Mouse (Mus musculus) MEL-GATA-1-ER (cell line): ENCODE measurements around the gene Jarid2.

ENCODE experiments used
- DNase-seq: peaks from one replicate; pipeline ENCODE4 v3.0.0-alpha.2; 2012; ENCODE audit warnings: low read depth; ENCODE audit errors: extremely low read depth

Gene Jarid2

DNA sequence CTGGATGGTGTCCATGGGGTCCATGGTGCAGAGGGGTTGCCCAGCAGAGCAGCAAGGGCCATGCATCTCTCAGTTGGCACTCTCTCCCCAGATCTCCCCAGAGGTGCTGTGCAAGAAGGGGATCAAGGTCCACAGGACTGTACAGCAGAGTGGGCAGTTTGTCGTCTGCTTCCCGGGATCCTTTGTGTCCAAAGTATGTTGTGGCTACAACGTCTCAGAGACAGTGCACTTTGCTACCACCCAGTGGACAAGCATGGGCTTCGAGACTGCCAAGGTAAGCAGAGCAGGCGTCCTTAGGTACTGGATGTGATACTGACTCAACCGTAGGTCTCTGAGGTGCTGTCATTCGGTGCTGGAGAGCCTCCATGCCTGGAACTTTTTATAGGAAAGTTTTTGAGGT, 184.3 kb downstream of the Jarid2 start:
- DNase-seq: no peak

DNA sequence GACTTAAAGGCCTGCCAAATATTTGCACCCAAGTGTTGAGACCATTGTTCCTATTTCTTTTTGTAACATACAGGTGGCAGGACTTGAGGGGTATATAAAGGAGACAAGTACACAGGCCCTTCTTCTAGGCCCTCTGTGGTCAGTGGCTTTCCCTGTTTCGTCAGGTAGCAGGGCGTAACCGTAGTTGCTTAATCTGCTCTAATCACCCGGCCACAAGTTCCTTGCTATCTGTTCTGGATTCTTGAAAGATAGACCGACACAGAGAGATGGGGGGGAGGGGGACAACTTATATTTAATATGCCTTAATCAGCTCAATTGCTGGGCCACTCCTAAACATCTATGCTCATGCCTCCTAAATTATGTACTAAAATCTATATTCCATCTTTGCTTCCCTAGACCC, 186.1 kb downstream of the Jarid2 start:
- no peak for DNase-seq

DNA sequence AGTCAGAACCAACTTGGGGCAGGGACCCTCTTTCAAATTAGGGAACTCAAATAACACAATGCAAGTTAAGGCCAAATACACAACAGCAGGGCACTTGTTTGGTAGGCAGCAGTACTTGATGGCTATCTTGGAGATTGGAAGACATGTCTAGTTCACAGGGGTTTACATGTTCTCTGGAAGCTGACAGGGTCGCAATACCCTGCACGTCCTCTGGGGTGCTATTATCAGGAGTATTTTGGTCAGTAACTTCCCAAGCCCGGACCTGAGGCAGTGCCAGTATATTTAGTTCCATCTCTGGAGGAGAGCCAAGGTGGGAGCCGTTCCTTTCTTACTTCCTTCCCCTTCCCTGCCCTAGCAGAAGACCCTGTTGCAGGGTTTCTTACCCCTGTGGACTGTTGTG, 186.7 kb downstream of the Jarid2 start:
- peak; percentile 23 for DNase-seq

DNA sequence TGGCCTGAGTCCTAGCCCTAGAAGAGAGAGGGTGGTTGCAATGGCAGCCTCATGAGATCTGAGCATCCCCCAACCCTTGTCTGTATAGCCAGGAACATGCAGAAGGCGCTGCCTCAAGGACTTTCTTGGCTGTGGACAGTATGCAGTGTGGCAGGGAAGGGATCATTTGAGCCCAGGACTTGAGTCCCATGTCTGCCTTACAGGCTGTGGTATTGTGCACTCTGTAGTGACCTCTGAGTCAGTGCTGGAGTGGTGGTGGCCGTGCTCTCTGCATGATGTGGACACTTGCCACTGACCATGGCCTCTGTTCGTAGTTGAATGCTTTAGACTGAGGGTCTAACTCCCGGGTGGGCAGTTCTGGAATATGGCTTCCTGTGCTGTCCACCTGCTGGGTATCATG, 187.9 kb downstream of the Jarid2 start:
- DNase-seq: no peak

DNA sequence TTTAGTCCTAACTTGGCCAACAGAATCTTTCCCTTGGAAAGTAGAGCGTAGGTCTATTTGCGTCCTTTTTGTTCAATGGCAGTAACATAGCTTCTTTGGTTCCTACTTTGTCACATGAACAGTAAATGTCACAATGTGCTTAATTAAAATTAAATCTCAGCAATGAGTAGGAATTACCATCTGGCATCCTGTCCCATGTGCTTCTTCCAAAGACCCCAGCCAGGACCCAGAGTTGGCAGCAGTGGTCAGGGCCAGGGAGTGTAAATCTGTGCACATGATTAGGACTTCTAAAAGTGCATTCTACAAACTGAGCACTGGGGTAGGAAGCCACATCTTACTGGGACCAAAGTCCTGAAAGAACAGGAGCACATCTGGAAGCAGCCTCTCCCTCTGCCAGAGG, 189.0 kb downstream of the Jarid2 start:
- DNase-seq: no peak

DNA sequence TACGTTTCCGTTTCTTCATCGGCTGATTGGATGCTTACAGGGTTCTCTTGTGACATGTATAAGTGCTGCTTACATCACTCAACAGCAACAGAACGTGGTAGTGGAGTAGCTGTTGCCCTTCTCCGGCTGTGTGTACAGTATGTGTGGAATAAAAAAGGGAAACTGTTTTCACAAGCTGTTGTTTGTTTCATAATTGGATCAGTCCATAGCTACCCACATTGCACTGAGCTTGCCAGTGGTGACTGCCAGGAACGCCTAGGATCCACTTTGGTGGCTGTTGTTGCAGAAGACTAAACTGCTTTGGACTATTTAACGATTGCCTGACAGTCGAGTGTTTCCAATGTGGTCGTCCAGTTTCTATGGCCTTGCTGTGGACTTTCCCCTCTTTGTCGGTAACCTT, 191.8 kb downstream of the Jarid2 start:
- no peak for DNase-seq

DNA sequence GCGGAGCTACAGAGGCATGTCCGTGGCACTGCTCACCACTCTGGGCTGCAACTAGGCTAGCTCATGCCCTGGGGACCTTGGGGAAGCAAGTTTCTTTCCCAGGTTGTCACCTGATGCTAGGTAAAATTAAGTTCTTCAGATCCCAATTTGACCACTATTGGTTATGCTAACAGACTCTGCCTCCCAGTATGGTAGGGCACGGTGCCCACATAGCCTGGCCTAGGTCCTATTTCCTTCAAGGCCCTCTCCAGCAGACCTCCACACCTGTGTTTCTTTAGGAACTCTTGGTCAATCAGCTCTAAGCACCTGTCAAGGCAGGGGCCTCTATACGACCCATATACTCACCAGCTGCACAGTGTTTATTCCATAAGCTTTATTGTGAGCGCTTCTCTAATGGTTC, 192.4 kb downstream of the Jarid2 start:
- no peak for DNase-seq

DNA sequence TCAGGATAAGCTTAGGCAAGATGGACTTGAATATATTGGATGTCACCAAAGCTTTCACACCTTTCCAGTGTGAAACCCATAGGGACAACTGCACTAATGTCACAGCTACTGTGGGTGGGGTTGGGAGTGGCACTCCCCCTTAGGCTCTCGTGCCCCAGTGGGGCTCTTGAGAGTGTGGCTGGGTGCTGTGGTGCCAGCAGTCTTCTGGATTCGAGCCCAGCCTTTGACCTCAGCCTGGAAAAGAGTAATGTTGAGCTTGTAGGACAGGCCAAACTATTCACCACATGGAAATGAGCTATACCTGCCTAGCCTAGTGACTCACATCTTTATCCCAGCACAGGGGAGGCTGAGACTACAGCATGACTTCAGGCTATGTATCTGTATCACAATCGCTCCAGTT, 194.8 kb downstream of the Jarid2 start:
- no peak for DNase-seq

DNA sequence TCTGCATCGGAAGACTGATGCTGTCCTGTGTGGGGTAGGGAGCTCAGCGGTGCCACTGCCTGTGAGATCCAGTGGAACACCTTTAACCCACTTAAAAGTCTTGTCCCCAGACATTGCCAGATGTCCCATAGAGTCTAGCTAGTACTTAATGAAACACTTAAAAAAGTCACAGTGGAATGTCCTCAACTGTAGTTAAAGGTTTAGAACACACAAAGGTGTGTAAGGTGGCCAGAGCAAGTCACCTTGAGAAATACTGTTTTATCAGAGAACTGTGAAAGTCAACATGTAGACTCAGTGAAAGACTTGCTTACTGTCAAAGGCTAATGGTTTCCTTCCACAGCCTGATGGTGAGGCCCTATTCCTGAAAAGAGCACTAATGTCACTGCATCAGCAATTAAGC, 195.9 kb downstream of the Jarid2 start:
- no peak for DNase-seq

DNA sequence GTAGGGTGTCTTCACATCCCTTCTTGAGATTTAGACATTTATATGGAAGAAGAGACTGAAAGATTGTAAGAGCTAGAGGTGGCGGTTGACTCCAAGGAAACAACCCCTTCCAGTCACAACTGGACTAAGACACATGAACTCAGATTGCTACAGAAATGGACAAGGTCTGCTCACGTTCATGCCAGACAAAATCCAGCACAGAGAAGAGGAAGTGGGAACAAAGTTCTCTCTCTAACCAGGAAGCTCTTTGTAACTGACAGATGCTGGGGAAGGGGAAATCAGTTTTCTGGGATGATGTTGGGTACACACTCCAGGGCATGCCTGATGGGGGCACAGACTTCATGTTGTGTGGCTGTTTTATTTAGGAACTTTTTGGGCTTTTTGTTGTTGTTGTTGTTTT, 197.0 kb downstream of the Jarid2 start:
- DNase-seq: no peak

DNA sequence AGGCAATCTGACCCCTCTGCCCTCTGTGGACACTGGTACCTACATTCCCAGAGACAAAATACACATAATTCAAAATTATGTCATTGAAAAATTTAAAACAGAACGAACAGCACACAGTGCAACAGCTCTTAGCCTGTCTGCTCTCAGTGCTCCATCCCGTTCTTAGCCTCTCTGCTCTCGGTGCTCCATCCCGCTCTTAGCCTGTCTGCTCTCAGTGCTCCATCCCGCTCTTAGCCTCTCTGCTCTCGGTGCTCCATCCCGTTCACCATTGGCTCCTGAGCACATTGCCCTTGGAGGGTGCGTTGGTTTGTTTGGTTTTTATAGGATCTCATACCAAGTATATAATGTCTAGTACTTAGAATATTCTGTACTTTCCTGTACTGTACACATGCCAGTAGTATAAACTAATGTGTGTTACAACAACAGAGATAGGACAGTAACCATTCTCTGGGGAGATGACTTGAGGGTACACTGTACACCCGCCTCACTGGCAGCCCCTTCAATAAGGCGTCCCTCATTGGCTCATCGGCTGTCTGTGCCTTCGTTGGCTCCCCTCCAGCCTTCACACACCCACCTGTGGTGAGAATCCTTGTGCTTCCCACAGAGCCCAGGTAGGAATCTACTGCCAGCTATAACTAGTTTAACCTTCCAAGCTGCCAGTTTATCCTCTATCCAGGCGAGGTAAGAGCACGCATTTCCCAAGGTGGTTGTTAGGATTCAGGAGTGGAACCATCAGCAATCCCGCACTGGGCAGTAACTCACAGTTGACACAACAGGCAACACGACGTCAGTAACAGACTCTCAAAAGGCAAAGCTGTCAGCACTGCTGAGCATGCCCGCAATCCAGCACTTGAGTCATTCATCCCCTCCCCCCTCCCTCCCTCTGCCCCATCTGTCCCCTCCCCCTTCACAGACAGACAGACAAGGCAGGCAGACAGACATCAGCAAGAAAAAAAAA, 203.3 kb downstream of the Jarid2 start:
- no peak for DNase-seq

DNA sequence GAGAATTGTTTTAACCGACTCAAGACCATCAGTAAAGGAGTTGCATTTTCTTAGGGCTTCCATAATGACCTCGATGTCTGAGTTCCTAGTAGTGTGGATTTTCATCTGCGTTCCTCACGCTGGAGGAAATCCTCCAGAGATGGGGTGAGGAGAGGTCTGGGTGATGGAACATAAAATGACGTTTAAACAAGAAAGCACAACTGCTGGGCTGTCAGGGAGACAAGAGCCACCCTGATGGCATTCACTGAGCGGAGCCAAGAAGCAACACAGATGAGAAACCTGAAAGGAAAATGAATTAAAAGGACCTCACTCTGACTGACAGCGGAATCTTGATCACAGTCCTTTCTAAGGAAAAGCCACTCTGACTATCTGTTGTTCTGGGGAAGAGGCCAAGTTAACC, 204.3 kb downstream of the Jarid2 start:
- DNase-seq: no peak

DNA sequence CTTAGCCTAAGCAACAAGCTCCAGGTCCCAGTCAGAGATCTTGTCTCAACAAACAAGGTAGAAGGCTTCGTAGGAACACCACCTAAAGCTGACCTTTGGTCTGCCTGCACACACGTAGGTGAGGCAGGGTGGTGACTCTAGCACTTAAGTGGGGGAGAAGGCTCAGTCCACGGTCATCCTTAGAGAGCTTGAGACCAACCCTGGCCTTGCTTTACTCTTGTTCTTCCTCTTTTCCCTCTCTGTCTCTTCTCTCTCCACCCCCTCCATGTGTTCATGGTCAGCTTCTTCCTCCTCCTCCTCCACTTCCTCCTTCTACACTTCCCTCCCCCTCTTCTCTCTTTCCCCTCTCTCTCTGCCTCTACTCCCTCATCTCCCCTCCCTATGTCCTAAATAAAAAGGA, 208.4 kb downstream of the Jarid2 start:
- DNase-seq: peak; percentile 63

DNA sequence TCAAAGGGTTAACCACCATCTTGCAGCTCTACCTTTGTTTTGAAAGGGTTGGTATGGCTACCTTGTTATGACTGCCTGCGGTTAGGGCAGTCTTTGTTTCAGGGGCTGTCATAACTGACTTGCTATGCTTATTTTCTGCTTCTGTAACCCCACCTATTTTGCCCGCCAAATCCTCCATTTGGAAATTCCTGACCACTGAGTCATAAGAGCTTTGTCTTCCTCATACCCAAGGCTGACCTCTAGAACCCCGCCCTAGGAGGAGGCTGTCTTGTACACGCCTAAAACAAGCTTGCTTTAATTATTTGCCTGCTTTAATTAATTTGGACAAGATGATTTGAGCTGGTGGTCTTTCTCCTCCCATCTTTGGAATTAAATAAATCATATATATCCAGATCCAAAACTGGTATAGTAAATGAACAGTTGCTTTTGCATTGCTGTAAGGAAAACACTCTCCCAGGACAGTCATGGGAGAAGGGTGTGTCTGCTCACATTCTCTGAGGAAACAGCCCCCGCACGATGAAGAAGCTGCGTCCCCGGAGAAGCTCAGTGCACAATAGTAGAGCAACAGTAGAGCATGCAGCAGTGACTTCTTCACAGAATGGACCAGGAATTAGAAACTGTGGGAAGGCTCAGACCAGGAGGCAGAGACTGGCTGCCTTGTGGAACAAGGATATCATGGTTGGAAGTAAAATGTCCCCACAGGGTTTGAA, 210.2 kb downstream of the Jarid2 start:
- no peak for DNase-seq

DNA sequence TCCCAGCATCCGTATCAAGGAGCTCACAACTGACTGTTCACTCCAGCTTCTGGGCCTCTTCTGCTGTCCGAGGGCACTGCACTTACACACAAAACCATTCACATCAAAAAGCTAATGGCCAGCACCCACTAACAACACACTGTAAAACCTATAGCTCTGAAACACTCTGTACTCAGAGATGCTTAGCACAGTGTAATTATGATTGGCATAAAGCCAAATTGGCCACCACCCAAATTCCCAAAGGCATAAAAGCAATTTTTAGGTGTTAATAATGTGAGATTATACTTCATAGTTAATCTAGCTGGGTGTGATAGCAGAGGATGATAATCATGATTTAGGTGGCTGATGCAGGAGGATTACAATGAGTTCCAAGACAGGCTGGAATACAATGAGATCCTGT, 214.3 kb downstream of the Jarid2 start:
- DNase-seq: no peak

DNA sequence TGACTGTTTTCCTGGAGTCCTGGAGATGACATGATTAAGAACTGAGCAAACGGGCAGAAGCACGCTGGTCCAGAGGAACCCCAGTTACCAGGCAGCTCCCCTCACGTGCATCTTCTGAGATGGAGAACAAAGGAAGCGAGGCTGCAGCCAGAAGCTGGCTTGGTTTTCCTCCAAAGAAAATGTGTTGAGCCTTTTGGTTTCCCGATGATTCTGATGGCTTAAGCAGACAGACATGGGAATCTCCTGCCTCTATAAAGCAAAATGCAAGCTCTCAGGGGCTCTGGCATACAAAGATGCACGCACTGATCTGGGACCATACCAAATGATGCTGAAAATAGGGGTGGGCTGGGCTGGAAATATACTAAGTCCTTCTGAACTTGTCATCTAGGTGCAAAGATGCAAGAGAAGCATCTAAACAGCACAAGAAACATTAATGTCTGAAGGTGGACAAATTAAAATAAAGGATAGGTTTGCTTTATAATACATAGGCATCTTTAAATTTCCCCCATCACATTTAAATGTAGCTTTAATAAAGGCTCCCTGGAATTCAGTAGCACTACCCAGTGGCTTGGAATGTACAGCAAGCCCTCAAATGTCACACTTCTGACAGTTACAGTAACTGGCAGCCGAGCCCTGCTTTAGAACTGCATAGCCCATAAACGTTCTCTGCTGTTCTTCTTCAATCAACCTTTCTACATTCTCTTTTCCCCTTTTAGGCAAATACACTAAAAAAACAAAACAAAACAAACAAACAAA, 217.8 kb downstream of the Jarid2 start:
- no peak for DNase-seq

DNA sequence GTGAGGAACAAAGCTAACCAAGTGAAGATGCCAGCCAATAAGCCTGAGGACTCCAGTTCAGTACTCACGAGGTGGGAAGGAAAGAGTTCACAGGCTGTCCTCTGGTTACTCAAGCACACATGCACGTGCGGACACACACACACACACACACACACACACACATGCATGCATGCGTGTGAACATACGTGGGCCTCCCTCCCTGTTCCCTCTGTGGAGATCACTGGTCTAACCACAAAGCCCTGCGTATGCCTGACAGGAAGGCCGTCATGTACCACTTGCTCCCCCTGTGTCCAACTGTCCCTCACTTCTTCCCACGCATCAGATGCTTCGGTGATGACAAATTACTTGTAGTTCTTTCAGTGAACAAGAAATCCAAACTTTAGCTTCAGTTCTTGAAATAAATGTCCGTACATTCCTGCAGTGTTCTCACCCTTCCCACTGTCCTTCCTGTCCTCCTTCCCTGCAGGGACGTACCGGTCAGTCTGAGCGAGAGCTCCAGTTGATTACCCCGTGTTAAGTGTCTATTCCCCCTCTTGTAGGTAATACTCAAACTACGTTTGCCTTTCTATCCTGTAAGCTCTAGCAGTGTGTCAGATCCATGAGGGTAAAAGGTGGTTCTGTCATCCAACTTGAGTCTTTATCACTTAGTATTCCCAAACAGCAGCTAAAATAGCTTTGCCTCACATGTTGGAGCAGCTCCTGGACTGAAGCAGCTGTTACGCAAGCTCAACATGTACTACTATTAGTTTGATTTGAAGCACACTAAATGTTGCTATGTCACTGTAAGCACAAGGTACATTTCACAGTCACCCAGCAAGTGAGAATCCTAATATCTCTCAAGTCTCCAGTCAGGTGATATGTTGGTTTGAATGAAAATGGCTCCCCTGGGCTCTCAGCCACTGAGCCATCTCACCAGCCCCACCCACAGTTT, 219.3 kb downstream of the Jarid2 start:
- DNase-seq: no peak

DNA sequence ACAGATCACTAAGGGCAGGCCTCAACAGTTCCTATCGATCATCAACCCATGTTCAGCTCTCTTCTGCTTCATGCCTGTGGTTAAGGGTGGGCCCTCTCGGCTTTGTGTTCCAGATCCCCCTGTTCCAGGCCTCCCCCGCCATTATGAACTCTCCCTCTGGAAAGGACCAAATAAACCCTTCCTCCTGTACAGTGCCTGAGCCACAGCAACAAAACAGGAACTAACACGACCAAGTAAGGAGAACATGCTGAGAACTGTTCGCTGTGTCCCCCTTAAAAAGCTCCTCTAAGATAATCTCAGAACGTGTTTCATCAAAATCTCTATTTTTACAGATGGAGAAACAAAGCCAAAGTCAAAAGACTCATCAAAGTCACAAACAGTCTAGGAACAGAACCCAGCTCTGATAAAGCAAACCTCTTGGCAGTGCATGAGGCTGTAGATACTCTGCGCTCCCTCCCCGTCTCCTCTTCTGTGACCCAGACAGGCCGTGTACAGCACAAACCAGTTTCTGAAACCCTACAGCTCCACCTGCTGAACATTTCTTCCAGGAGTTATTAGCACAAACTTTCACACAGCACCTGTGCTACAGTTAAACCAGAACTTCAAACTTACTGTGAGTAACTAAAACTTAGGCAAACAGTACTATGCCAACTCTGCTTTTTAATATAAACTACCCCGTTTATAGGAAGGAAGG, 223.3 kb downstream of the Jarid2 start:
- DNase-seq: no peak

DNA sequence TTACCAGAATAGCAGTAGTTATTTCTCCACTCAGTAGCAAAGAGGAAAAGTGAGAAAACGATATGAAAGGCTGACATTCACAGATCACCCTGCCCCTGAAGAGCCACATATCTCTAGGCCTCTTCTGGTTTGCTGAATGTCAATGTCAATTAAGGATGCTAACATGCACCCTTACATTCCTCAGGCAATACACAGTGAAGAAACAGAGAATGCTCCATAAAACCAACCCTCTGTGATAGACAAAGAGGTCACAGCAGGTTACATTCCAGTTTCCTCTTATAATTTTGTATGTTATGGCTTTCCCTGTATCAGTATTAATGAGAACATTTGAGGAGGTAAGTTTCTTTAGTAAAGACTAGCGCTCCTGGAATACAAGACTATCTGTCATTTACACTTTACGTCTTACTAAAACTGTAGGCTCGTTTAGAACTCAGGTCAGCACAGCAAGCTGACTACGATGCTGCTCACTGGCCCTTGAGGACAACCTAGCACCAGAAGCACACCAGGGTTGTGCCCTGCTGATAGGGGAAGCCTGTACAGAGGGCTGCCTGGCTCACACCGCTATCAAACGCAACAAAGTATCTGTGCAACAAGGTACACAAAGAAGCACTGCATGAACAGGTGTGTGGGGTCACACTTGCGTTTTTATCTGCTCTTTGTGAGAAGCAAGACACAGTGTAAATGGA, 224.4 kb downstream of the Jarid2 start:
- DNase-seq: no peak

DNA sequence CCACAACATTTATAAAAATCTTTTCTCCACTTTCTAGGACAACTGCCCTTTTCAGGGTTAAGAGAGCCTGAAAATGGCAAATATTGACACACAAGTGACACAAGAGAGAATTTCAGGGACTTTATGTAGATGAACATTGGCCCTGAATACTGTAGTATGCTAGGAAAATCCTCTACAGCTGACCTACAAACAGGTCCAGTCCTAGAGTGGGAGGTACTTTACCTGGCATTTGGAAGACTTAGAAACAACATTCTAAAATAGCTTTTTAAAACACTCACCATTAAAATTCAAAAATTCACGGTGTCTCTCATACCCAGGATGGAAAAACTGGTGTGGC, 224.9 kb downstream of the Jarid2 start:
- no peak for DNase-seq
